In the genomic region with DNA sequence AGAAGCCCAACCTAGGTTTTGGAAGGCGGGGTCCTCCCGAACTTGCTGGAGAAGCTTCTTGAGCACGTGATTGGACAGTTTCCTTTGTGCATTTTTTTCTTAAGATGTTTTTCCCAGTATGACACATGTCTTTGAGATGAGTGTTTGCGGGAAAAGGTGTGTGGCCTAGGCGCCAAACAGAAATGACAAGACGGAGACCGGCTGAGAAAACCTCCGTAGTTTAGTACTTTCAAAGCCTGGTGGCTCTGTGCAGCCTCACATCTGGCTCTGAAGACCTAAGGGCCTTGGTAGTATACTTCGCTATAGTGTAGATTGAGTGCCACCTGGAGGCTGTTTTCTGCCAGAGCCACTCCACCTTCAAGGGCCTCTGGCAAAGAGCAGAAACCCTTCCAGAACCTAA, we compare ENCODE assay signal across 8 mouse cellular contexts. TPM values are rescaled to one million over a fixed set of nuclear protein-coding genes. Genes with fewer than 3 reads are reported as not detected.
DNase-seq lines count a peak whose midpoint lies in the region; ATAC-seq lines count a peak whose summit lies in the region.

No protein-coding gene starts in this region.

- no peaks in the 10 kb centered on the region for H3K9me3 ChIP-seq in heart, embryonic 12.5 days (replicated peaks)
- H3K9me3 ChIP-seq in kidney, embryonic 15.5 days (replicated peaks), result no peaks in the 10 kb centered on the region
- no peaks in the 10 kb centered on the region for H3K9me3 ChIP-seq in neural tube, embryonic 14.5 days (ENCODE audit: control insufficient read depth, low read length)

- DNase-seq in adrenal gland, postnatal 10 days, result peak; percentile 82
- peak; percentile 84 to 88 for DNase-seq in lung, adult 18-20 months
- DNase-seq in thymus, adult 18-20 months, result peak; percentile 62 to 72

- H3K4me2 ChIP-seq in heart, embryonic 12.5 days, result peak overlapping the region; percentile 62
- H3K4me2 ChIP-seq in kidney, embryonic 15.5 days, result peak overlapping the region; percentile 60
- peak overlapping the region; percentile 32; the same call in 1 of the 2 replicates for H3K4me2 ChIP-seq in neural tube, embryonic 14.5 days (ENCODE audit: low read depth, low read length)

- no peak overlapping the region; the same call in 1 of the 2 replicates for H3K9ac ChIP-seq in heart, embryonic 12.5 days
- 0 out of 2 replicates have a peak overlapping the region, but pooled peaks have one; percentile 16 for H3K9ac ChIP-seq in kidney, embryonic 15.5 days
- H3K9ac ChIP-seq in neural tube, embryonic 14.5 days (replicated peaks; ENCODE audit: low read depth, low read length), result no peak overlapping the region

- WGBS in heart, embryonic 12.5 days, result 5% methylated on average over 9 of the region's 9 CpGs
- WGBS in kidney, embryonic 15.5 days, result 3% methylated on average over 9 of the region's 9 CpGs
- 8% methylated on average over 9 of the region's 9 CpGs for WGBS in neural tube, embryonic 14.5 days

- no peaks in the 10 kb centered on the region for H3K36me3 ChIP-seq in heart, embryonic 12.5 days
- no peaks in the 10 kb centered on the region for H3K36me3 ChIP-seq in kidney, embryonic 15.5 days
- H3K36me3 ChIP-seq in neural tube, embryonic 14.5 days (ENCODE audit: control insufficient read depth, insufficient read depth, low read length), result no peaks in the 10 kb centered on the region

- H3K27ac ChIP-seq in heart, embryonic 12.5 days (ENCODE audit: poor library complexity, severe bottlenecking), result no peak overlapping the region
- H3K27ac ChIP-seq in kidney, embryonic 15.5 days, result peak overlapping the region; percentile 45; the same call in 1 of the 2 replicates
- no peak overlapping the region for H3K27ac ChIP-seq in neural tube, embryonic 14.5 days (ENCODE audit: low read depth, low read length)

- ATAC-seq in CD4-positive, CD25-positive, alpha-beta regulatory T cell, adult 4 months, result peak; percentile 66
- ATAC-seq in erythroblast, adult 5-6 weeks (replicated peaks; ENCODE audit: low FRiP score, poor library complexity, severe bottlenecking), result peak; percentile 36; the same call in 1 of the 2 replicates
- ATAC-seq in heart, embryonic 12.5 days (ENCODE audit: insufficient number of reproducible peaks, low FRiP score), result no peak
- 0 out of 2 replicates have a peak, but pooled peaks have one; percentile 26 for ATAC-seq in kidney, embryonic 15.5 days (replicated peaks; ENCODE audit: low FRiP score)
- no peak; the same call in 1 of the 2 replicates for ATAC-seq in neural tube, embryonic 14.5 days (ENCODE audit: low read depth)

- H3K27me3 ChIP-seq in heart, embryonic 12.5 days (replicated peaks), result no peaks in the 10 kb centered on the region
- no peaks in the 10 kb centered on the region for H3K27me3 ChIP-seq in kidney, embryonic 15.5 days
- no peaks in the 10 kb centered on the region; the same call in 1 of the 2 replicates for H3K27me3 ChIP-seq in neural tube, embryonic 14.5 days (ENCODE audit: control insufficient read depth, insufficient read depth, low read length)

- peaks cover 15% of the 10 kb centered on the region for H3K4me1 ChIP-seq in heart, embryonic 12.5 days (replicated peaks)
- peaks cover 22% of the 10 kb centered on the region for H3K4me1 ChIP-seq in kidney, embryonic 15.5 days
- no peaks in the 10 kb centered on the region for H3K4me1 ChIP-seq in neural tube, embryonic 14.5 days (ENCODE audit: control insufficient read depth, insufficient read depth, low read length)

- H3K4me3 ChIP-seq in heart, embryonic 12.5 days, result peak overlapping the region; percentile 33
- peak overlapping the region; percentile 36 for H3K4me3 ChIP-seq in kidney, embryonic 15.5 days (replicated peaks)
- H3K4me3 ChIP-seq in neural tube, embryonic 14.5 days (ENCODE audit: low read depth, low read length), result no peak overlapping the region

RNA-seq across cellular contexts. Expression of a gene that starts 3.0 kb away (rescaled TPM):
- polyA plus RNA-seq in CD4-positive, CD25-positive, alpha-beta regulatory T cell, adult 4 months (2017; shearing (Covaris generic)), result 100 to 1,000 TPM; 117 to 139 TPM
- total RNA-seq in adrenal gland, postnatal 10 days (2021), result 10 to 100 TPM; 43.8 to 86.4 TPM
- total RNA-seq in erythroblast, adult 5-6 weeks (2015; ENCODE audit: low replicate concordance), result 31.1 and 36.5 TPM in 2 replicates
- 15.2 and 16.2 TPM in 2 replicates for total RNA-seq in erythroblast, adult 5-6 weeks (2017; ENCODE audit: low replicate concordance)
- 140 and 158 TPM in 2 replicates for polyA plus RNA-seq in heart, embryonic 12.5 days (2016; fragmentation: Nextera tagmentation; extraction: Ambion mirVana)
- polyA plus RNA-seq in kidney, embryonic 15.5 days (2015; fragmentation: Nextera tagmentation; extraction: Ambion mirVana), result 218 and 219 TPM in 2 replicates
- 364 and 402 TPM in 2 replicates for polyA plus RNA-seq in neural tube, embryonic 14.5 days (2014; fragmentation: Nextera tagmentation; extraction: Ambion mirVana)

RNA-seq across cellular contexts. Expression of a gene that starts 4.0 kb away (rescaled TPM):
- 10 to 100 TPM in 1 of 2 experiments, 1 to 10 TPM in 1; 8.5 to 10.4 TPM for polyA plus RNA-seq in CD4-positive, CD25-positive, alpha-beta regulatory T cell, adult 4 months (2017; shearing (Covaris generic))
- 100 to 1,000 TPM; 149 to 167 TPM for total RNA-seq in adrenal gland, postnatal 10 days (2021)
- 3.1 and 9.4 TPM in 2 replicates for total RNA-seq in erythroblast, adult 5-6 weeks (2015; ENCODE audit: low replicate concordance)
- 14.9 and 22.7 TPM in 2 replicates for total RNA-seq in erythroblast, adult 5-6 weeks (2017; ENCODE audit: low replicate concordance)
- 59.4 and 64.7 TPM in 2 replicates for polyA plus RNA-seq in heart, embryonic 12.5 days (2016; fragmentation: Nextera tagmentation; extraction: Ambion mirVana)
- polyA plus RNA-seq in kidney, embryonic 15.5 days (2015; fragmentation: Nextera tagmentation; extraction: Ambion mirVana), result 97.6 and 99.1 TPM in 2 replicates
- 100 and 110 TPM in 2 replicates for polyA plus RNA-seq in neural tube, embryonic 14.5 days (2014; fragmentation: Nextera tagmentation; extraction: Ambion mirVana)

RNA-seq across cellular contexts. Expression of a gene that starts 25.5 kb away (rescaled TPM):
- not detected for polyA plus RNA-seq in CD4-positive, CD25-positive, alpha-beta regulatory T cell, adult 4 months (2017; shearing (Covaris generic))
- under 1 TPM in 1 of 2 experiments, not detected in 1; 0.85 TPM for total RNA-seq in adrenal gland, postnatal 10 days (2021)
- not detected in 2 replicates for total RNA-seq in erythroblast, adult 5-6 weeks (2015; ENCODE audit: low replicate concordance)
- not detected in 2 replicates for total RNA-seq in erythroblast, adult 5-6 weeks (2017; ENCODE audit: low replicate concordance)
- 0.45 TPM in 1 of 2 replicates, not detected in the other for polyA plus RNA-seq in heart, embryonic 12.5 days (2016; fragmentation: Nextera tagmentation; extraction: Ambion mirVana)
- 0.43 and 0.51 TPM in 2 replicates for polyA plus RNA-seq in kidney, embryonic 15.5 days (2015; fragmentation: Nextera tagmentation; extraction: Ambion mirVana)
- polyA plus RNA-seq in neural tube, embryonic 14.5 days (2014; fragmentation: Nextera tagmentation; extraction: Ambion mirVana), result 1.9 TPM in 1 of 2 replicates, not detected in the other

RNA-seq across cellular contexts. Expression of a gene that starts 29.9 kb away (rescaled TPM):
- 100 to 1,000 TPM; 319 to 477 TPM for polyA plus RNA-seq in CD4-positive, CD25-positive, alpha-beta regulatory T cell, adult 4 months (2017; shearing (Covaris generic))
- 100 to 1,000 TPM; 222 to 235 TPM for total RNA-seq in adrenal gland, postnatal 10 days (2021)
- 41.4 and 60.7 TPM in 2 replicates for total RNA-seq in erythroblast, adult 5-6 weeks (2015; ENCODE audit: low replicate concordance)
- 11.2 and 26.3 TPM in 2 replicates for total RNA-seq in erythroblast, adult 5-6 weeks (2017; ENCODE audit: low replicate concordance)
- polyA plus RNA-seq in heart, embryonic 12.5 days (2016; fragmentation: Nextera tagmentation; extraction: Ambion mirVana), result 314 and 325 TPM in 2 replicates
- 665 and 702 TPM in 2 replicates for polyA plus RNA-seq in kidney, embryonic 15.5 days (2015; fragmentation: Nextera tagmentation; extraction: Ambion mirVana)
- 341 and 393 TPM in 2 replicates for polyA plus RNA-seq in neural tube, embryonic 14.5 days (2014; fragmentation: Nextera tagmentation; extraction: Ambion mirVana)

RNA-seq across cellular contexts. Expression of a gene that starts 35.5 kb away (rescaled TPM):
- 10 to 100 TPM; 56.6 to 65.9 TPM for polyA plus RNA-seq in CD4-positive, CD25-positive, alpha-beta regulatory T cell, adult 4 months (2017; shearing (Covaris generic))
- total RNA-seq in adrenal gland, postnatal 10 days (2021), result 10 to 100 TPM; 75.1 to 80.4 TPM
- total RNA-seq in erythroblast, adult 5-6 weeks (2015; ENCODE audit: low replicate concordance), result 1.5 and 6.7 TPM in 2 replicates
- 6.6 and 8.1 TPM in 2 replicates for total RNA-seq in erythroblast, adult 5-6 weeks (2017; ENCODE audit: low replicate concordance)
- polyA plus RNA-seq in heart, embryonic 12.5 days (2016; fragmentation: Nextera tagmentation; extraction: Ambion mirVana), result 95.0 and 102 TPM in 2 replicates
- 145 and 148 TPM in 2 replicates for polyA plus RNA-seq in kidney, embryonic 15.5 days (2015; fragmentation: Nextera tagmentation; extraction: Ambion mirVana)
- 111 and 118 TPM in 2 replicates for polyA plus RNA-seq in neural tube, embryonic 14.5 days (2014; fragmentation: Nextera tagmentation; extraction: Ambion mirVana)

Comparison
In these comparisons a context has a peak if more than half of its experiments do, and no peak if none do; other contexts are left out.
1. ATAC-seq: peak in CD4-positive, CD25-positive, alpha-beta regulatory T cell, adult 4 months (single experiment), erythroblast, adult 5-6 weeks (single experiment) and kidney, embryonic 15.5 days (single experiment); none in heart, embryonic 12.5 days (single experiment) and neural tube, embryonic 14.5 days (single experiment).
2. Peak in every context shown above with its lines, with median percentiles within 50 percentile points of each other: DNase-seq and H3K4me2 ChIP-seq.